Mouse (Mus musculus) embryo, embryonic 9.5 days (tissue): ENCODE measurements at regions not wholly inside any gene's neighbourhood (a gene's known extent, or its start where the extent isn't known, plus 50 kb on each side); places are given as distances from the start of the nearest gene placed in this dataset.

Experiments
- DNase-seq: peaks from one replicate; pipeline ENCODE4 v3.0.0-alpha.2; 2017; ENCODE audit errors: extremely low spot score

GRCm38 (mm10) chr17:47317651-47318050, 51.0 kb upstream of the Mrps10 start:
- DNase-seq = no peak

DNA sequence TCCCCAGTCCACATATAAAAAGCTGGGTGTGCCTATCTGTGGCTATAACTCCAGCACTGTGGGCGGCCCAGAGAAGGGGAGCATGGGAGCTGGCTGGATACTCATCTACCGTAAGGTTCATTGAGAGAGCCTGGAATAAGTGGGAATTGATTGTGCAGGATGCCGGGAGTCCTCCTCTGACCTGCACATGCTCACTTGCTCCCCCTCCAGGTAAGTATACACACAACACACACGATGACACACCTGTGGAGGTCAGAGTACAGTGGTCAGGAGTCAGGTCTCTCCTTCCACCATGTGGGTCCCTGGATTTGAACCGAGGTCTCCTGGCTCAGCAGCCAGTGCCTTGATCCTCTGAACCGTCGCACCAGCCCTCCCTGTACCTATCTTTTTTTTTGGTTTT, 55.5 kb upstream of the Mrps10 start:
- no peak for DNase-seq

GRCm38 (mm10) chr17:47311272-47311671, 57.4 kb upstream of the Mrps10 start:
- no peak for DNase-seq

DNA sequence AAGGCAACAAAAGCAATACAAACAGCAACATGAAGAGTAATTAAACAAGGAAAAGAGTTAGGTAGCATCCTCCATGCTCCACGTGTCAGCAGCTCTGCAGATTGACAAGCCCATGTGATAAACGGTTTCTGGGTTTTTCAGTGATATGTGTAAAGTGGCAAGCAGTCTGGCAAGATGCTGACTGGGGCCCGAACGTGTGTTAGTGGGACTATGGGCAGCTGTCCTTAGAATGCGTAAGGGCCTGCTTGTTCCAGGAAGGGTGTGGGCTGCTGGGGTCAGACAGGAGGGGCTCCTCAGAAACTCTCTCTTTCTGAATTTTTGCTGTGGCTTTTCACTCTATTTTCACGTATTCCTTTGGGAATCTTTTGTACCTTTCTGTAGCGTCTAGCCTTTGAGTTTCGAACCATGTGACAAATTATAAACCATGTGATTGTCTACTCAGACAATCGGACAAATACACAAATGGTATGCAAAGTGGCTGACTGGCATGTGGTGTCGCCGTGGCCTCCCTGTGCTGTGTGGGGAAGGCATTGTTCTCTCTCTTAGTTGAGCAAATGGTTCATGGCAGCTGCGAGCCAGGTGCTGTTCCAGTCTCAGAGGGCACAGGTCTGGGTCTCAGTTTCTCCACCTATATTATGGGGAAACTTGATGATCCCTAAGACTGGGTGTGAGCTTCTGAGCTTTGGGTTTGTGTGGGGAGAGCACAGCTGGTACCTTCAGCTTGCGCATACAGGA, 62.5 kb upstream of the Mrps10 start:
- no peak for DNase-seq

GRCm38 (mm10) chr17:47304463-47305199, 64.1 kb upstream of the Mrps10 start:
- no peak for DNase-seq

DNA sequence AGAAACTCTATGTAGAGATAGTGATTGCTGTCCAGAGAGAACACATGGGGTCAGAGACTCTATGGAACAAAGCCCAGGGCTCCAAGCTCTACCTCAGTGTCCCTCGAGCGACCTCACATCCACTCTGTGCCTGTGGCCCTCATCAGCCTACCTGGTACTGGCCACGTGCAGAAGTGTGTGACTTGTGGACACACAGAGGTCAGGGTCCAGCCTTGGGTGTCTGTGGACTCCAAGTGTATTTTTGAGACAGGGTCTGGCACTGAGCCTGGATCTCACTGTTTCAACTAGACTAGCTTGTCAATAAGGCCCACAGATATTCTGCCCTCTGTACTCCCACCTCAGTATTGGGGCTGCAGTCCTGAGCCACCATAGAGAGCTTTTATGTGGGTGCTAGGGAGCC, 65.1 kb upstream of the Mrps10 start:
- no peak for DNase-seq

- no peak for DNase-seq
Observed at GRCm38 (mm10) chr17:47298396-47298919, 70.2 kb upstream of the Mrps10 start.

DNA sequence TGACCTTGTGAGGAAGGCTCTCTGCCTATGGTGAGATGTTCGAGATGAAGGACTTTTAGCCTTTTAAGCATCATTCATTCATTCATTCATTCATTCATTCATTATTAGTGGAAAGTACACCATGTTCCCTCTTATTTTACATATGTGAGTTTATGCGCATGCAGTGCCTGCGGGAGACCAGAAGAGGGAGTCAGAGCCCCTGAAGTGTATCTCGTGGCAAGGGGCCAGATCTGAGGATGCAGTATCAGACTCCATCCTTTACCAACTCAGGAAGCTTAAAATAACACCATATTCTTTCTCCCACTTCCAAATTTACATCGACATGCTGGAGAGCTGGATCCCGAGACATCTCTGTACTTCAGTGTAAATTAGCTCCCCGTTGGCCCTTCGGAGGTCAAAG, 70.7 kb upstream of the Mrps10 start:
- DNase-seq = no peak

GRCm38 (mm10) chr17:47296709-47297450, 71.8 kb upstream of the Mrps10 start:
- no peak for DNase-seq

DNA sequence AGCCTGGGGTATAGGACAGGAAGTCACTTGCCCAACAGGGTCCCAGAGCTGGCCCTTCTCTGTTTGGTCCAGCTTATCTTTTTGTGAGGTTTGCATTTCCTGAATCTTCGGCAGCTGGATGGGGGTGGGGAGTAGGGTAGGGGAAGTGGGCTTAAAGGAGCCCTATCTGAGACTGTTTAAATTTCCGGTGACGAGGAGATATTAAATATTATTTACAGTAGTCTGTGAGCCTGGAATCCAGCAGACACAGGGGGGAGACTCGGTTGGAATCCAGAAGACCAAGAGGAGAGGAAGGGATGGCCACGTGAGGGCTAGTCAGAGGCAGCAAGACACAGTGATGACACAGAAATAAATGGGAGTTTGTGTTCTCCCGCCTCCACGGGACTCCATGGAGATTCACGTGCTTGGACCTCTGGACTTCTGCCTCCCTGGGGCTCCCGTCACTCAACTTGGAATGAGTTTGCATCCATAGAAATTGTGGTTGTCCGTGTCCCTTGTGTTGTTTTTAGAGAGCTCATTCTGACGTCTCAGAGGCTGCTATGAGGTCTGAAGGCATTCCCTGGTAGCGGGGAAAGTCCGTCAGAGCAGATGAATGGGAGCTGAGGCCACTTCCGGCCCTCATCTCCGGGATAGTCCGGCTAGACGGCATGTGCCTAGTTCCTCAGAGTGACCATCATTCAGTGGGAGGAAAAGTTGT, 73.2 kb upstream of the Mrps10 start:
- DNase-seq = no peak

DNA sequence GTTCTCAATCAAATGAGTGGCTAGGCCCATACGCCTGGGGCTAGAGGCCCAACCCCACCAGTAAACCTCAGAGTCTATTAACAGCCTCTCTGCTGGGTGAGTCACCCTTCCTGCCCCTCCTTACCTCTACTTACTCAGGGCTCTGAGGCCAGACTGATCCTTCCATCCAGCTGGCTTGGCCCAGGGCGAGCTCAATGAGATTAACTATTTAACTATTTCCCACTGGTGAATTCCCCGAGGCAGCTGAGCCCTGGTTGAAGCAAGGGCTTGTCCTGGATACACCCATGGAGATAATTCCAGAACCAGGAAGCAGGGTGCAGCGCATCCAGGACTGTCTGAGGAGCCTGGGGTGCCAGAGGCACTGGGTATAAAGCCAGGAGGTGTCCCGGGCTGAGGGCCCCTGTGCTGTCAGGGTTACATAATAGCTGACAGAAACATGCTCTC, 74.6 kb upstream of the Mrps10 start:
- DNase-seq = no peak

DNA sequence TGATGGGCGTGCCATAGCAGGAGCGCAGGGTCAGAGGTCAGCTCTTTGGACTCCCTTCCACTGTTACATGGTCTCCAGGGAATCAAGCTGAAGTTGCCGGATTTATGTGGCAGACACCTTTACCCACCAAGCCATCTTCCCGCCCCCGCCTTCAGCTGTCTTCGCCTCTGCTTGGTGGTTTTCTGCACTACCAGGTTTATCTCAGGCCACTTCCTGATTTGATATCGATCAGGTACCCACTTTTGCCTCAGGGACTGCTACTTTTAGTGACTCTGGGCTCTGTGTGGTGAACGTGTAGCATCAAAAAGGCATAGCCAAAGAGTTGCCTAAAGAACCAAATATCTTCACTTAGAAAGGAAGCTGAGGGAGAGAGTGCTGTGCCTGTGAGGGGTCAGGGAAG, 75.5 kb upstream of the Mrps10 start:
- no peak for DNase-seq

- no peak for DNase-seq
Observed at GRCm38 (mm10) chr17:47291558-47291957, 77.1 kb upstream of the Mrps10 start.

DNA sequence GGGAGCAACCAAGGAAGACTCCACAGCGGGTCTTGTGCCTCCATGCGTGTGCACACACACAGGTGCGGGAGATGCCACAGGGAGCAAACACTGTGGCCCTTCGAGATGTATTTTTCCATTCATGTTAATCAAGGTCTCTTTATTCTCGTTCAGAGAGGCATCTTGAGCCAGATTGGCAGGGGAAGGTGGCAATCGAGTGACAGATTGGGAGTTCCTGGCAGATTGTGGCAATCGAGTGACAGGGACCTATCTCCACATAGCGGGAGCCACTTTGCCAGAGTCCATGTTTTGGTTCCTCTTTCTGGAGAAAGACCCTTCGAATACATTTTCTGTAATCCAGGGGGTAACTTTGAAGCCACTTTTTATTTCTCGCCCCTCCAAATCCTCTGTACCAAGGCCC, 83.1 kb upstream of the Mrps10 start:
- no peak for DNase-seq

DNA sequence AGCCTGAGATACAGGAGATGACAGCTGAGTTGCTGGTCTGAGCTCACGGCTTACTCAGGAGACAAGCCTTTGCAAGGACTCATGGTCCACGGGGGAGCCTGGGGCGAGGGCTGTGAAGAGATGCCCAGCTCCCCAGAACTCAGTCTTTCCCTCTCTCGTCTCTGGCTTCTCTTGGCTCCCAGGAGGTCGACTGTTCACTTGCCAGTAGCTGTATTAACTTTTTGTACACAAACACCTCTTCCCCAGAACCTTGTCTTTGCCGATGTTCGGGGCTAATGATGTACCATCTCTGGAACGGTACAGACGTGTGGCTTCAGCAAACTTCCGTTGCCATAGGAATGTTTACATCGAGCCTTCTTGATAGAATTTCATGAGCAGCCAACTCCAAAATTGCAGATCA, 84.5 kb upstream of the Mrps10 start:
- DNase-seq = no peak

DNA sequence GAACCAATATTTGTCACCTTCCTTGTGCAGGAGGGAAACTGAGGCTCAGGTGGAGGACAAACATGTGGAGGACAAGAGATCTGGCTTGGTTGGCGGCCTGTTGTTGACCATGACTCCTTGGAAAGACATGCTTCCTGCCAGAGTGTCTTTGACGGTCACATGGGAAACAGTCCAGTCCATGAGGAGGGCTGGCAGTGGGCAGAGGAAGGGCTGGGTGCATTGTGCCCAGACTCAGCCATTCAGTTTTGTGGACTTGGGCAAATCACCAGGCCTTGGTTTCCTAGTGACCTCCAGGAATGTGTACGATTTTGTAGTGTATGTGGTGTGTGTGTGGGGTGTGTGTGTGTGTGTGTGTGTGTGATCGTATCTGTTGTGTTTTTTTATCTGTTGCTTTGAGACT, 85.5 kb upstream of the Mrps10 start:
- no peak for DNase-seq

- no peak for DNase-seq
Observed at GRCm38 (mm10) chr17:47282476-47282875, 86.2 kb upstream of the Mrps10 start.

DNA sequence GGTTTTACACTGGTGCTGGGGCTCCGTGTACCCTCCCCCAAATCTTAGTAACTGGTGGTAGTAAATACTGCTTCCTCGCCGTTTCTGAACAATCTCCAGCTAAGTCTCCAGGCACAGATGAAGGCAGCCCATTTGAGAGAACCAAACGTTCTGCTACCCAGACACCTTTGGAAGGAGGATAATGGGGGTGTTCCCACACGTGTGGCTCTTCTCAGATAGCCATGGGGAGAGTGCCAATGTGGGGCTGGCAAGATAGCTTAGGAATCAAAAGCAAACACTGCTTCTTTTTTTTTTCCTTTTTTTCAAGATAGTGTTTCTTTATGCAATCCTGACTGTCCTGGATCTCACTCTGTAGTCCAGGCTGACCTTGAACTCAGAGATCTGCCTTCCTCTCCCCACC, 90.8 kb upstream of the Mrps10 start:
- DNase-seq = no peak

- DNase-seq = no peak
Observed at GRCm38 (mm10) chr17:47276639-47277038, 92.0 kb upstream of the Mrps10 start.

GRCm38 (mm10) chr17:47275796-47276311, 92.8 kb upstream of the Mrps10 start:
- DNase-seq = no peak

- DNase-seq = no peak
Observed at GRCm38 (mm10) chr17:47273309-47273708, 95.4 kb upstream of the Mrps10 start.
